Mouse (Mus musculus) C2C12 (cell line): ENCODE data around the gene Eid2b. TPM values are rescaled to one million over a fixed set of nuclear protein-coding genes. Genes with fewer than 3 reads are reported as not detected.

Experiments
- H3K27me3 ChIP-seq: one replicate; pipeline ENCODE4 v1.6.1; 2011; ENCODE audit not compliant: control insufficient read depth, insufficient read depth, insufficient read length
- H3K36me3 ChIP-seq: one replicate; pipeline ENCODE4 v1.6.1; 2011; ENCODE audit not compliant: control insufficient read depth, insufficient read depth
- H3K4me3 ChIP-seq: one replicate; pipeline ENCODE4 v1.5.1; 2011; ENCODE audit warnings: mild to moderate bottlenecking, control low read depth; ENCODE audit not compliant: poor library complexity, insufficient read depth, severe bottlenecking
- H3K79me2 ChIP-seq: one replicate; pipeline ENCODE4 v1.6.1; 2011; ENCODE audit not compliant: control insufficient read depth, insufficient read depth
- H3K79me3 ChIP-seq: one replicate; pipeline ENCODE4 v1.6.1; 2011; ENCODE audit warnings: low read depth, control low read depth
- H3ac ChIP-seq: one replicate; pipeline ENCODE3; 2011; ENCODE audit warnings: low read depth; ENCODE audit not compliant: control insufficient read depth, insufficient read length
- CEBPB ChIP-seq: IDR thresholded peaks from one replicate; pipeline ENCODE4 v1.6.1; 2011; ENCODE audit warnings: low read depth, mild to moderate bottlenecking, control low read depth, moderate library complexity
- CTCF ChIP-seq: IDR thresholded peaks from one replicate; pipeline ENCODE4 v1.5.1; 2011; ENCODE audit not compliant: control insufficient read depth, insufficient read depth, insufficient read length
- FOSL1 ChIP-seq: IDR thresholded peaks from one replicate; pipeline ENCODE4 v1.8.0; 2011; ENCODE audit warnings: mild to moderate bottlenecking, low read length; ENCODE audit not compliant: poor library complexity, insufficient read depth, severe bottlenecking
- MAX ChIP-seq: IDR thresholded peaks from one replicate; pipeline ENCODE4 v1.6.1; 2011; ENCODE audit warnings: mild to moderate bottlenecking, control low read depth
- MYOD1 ChIP-seq: IDR thresholded peaks from one replicate; pipeline ENCODE4 v1.6.1; 2011; ENCODE audit warnings: low read depth; ENCODE audit not compliant: control insufficient read depth, insufficient read length
- MYOG ChIP-seq: IDR thresholded peaks from one replicate; pipeline ENCODE4 v1.6.1; 2011; ENCODE audit not compliant: control insufficient read depth, insufficient read length; ENCODE audit errors: extremely low read depth
- USF1 ChIP-seq: IDR thresholded peaks from one replicate; pipeline ENCODE4 v1.6.1; 2011; ENCODE audit warnings: low read depth, mild to moderate bottlenecking, control low read depth, moderate library complexity
- polyA plus RNA-seq: library from polyadenylated mRNA; unstranded; fragments of >200 nt; fragmentation: generic; extraction: Trizol; gene quantifications from one replicate; pipeline ENCODE4 v1.2.1, GENCODE M21; 2012; ENCODE audit warnings: missing spikeins

Eid2b gene
- polyA plus RNA-seq, 1 experiment: 4.3 TPM

DNA sequence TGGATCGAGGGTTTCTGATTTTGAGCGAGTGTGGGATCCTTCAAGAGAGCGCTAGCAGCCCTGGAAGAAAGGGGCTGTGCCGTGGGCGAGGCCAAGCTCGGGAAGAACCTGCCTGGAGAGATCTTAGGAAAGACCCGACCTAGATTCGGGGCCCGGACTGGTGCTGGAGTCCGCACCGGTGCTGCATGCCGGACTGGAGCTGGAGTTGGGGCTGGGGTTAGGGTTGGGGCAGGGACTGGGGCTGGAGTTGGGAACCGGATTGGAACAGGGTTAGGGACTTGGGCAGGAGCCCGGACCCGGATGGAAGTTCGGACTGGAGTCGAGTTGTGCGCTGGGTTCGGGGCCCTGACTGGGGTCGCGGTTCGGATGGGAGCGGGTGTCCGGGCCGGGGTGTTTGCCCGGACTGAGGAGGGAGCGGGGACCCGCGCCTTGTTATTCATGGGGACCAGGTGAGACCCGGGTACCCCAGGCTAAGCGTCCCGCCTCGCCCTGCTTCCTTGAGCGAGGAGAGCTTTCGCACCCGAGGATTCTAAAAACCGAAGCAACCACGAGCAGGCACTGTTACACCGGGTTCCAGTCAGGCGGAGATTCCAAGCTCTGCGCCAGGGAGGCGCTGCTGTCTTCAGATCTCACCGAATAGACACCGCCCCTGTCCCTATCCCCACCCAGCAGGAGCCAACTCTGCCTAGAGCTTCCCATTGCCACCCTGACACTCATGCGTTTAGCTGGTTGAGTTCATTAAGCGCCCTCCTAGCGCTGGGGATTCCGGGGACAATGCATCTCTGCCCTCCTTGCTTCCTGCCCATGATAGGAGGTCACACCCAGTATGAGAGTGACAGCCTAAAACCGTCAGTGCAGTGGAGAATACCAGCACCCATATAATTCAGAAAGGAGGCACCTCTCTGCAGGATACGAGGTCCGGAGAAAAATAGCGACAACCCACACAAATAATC is 13.4 kb downstream of the Eid2b start, which contains the start of gene Selenov:
Gene Selenov, minus strand, starts transcription at position 549 of the 953 bp plus-strand sequence.
- Histone ChIP-seq H3K27me3 (peaks cover 77% of the 10 kb centered on the region), H3ac (no peak within 1 kb of the TSS), H3K4me3 (no peak within 1 kb of the TSS), H3K79me3 (no peaks in the 10 kb centered on the region), H3K79me2 (no peaks in the 10 kb centered on the region), H3K36me3 (no peaks in the 10 kb centered on the region)
- no peak for TF ChIP-seq USF1
- TF ChIP-seq MYOG: no peak
- no peak for TF ChIP-seq FOSL1
- no peak for TF ChIP-seq CEBPB
- TF ChIP-seq CTCF: no peak
- TF ChIP-seq MYOD1: no peak
- no peak for TF ChIP-seq MAX

DNA sequence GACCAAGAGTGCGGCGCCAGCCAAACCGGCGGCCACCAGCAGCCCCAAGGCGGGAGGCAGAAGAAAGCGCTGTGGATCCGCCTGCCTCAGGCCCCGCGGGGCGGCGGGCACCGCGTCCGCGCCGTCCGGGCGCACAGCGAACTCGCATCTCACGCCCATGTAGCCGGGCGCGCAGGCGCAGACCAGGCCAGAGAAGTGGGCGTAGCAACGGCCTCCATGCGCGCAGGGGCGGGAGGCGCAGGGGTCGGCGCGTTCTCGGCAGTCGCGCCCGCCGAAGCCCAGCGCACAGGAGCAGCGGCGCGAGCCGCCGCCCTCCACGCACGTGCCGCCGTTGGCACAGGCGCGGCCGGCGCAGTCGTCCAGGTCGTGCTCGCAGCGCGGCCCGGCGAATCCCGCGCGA is 16.9 kb downstream of the Eid2b start:
- peaks cover 74% of the 10 kb centered on the region for H3K27me3 ChIP-seq
- no peak overlapping the region for H3K4me3 ChIP-seq
- TF ChIP-seq CTCF (no peak), MYOD1 (no peak), USF1 (no peak), MYOG (no peak), FOSL1 (no peak), MAX (no peak), CEBPB (no peak)
- H3ac ChIP-seq: no peak overlapping the region
- H3K36me3 ChIP-seq: no peaks in the 10 kb centered on the region
- no peaks in the 10 kb centered on the region for H3K79me3 ChIP-seq
- H3K79me2 ChIP-seq: no peaks in the 10 kb centered on the region

DNA sequence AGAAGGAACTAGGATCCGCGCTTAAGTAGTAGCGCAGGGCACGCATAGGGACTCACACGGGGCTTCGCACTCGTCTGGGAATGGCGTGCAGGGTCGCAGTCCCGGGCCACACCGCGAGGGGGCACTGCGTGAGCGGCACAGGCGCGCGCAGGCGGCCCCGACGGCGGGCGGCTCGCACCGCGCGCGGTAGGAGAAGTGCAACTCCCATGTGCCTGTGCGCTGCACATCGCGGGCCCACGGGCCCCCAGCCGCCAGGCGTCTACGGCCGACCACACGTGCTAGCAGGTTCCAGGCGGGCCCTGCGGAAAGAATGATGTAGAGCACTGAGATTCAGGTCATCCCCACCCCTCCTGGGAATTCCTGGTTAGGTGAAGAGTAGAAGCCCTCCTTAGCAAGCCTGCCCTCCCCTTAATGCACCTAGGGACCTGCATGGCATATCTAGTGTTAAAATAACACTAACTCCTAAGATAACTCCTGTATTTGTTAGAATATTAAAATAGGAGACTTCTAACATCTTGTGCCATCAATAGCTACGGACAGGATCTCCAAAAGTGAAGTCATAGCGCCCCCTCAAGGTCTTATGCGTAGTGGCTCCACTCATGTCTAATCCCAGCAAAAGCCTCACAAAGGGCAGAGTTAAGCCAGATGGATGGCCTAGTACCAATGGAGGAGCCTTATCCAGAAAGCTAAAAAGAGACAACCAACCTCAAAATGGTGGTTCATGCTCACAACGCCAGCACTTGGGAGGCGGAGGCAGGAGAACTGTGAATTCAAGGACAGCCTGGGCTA is 21.5 kb downstream of the Eid2b start:
- Histone ChIP-seq H3K4me3 (no peak overlapping the region), H3K27me3 (peaks cover 53% of the 10 kb centered on the region), H3K36me3 (no peaks in the 10 kb centered on the region), H3K79me2 (no peaks in the 10 kb centered on the region), H3K79me3 (no peaks in the 10 kb centered on the region), H3ac (no peak overlapping the region)
- no peak for TF ChIP-seq CTCF

DNA sequence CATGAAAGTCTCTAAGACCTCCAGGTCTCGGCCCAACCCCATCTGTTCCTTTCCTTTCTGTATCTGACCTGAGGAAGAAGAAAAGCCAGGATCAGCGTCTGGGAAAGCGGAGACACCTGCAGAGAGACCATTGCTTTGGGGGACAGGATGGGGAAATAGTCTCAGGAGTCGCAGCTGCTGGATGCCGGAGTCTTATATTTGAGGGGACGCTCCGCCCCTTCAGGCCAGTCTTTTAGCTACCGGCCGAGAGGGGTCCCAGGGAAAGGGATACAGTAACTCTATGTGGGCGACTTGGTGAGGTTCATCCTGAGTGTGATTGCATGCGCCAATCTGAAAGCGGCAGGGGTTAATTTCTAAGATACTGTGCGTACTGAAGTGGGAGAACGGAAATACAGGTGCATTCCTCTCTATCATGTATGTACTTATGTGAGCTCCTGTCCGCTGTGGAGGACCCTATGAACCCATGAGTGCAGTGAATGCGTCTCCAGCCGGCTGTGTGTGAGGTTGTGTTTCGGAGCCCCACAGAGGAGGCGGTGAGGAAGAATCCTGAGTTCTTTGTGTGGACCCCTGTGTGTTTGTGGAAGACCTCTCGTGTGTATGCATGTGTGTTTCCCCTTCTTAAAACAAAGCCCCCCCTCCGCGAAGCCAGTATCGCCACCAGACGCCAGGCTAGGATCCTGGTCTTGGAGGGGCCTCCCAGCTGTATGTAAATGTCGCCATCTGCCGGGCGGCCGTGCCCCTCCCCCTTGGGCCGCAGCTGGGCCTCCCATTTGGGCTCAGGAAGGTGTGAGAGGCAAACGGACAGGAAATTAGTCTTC is 24.3 kb downstream of the Eid2b start, which contains the start of gene Dll3:
Gene Dll3, minus strand, starts transcription at position 623 of the 818 bp plus-strand sequence.
- no peak within 1 kb of the TSS for H3K4me3 ChIP-seq
- TF ChIP-seq FOSL1 (no peak), CTCF (peak; percentile 53)
- peaks cover 31% of the 10 kb centered on the region for H3K27me3 ChIP-seq
- peaks cover 17% of the 10 kb centered on the region for H3K36me3 ChIP-seq
- no peaks in the 10 kb centered on the region for H3K79me3 ChIP-seq
- H3K79me2 ChIP-seq: no peaks in the 10 kb centered on the region
- no peak within 1 kb of the TSS for H3ac ChIP-seq

DNA sequence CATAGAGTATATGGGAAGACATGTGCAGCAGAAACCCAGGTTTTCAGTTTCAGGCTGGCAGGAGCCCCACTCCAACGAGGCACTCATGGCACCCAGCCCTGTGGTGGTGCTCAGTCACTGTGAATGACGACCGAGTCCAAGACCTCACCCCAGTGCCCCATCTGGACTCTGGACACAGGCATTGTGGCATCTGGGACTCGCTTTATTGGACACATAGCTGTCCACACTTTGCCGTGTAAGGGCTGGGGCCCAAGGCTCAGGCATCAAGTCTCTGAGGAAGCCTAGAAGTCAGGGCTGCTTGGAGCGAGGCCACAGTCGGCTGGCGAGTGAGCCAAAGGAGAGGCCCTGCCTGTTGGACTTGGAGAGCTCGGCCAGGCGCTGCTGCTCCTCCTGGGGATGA is 28.1 kb downstream of the Eid2b start:
- Histone ChIP-seq H3K79me2 (peaks cover 9% of the 10 kb centered on the region), H3K36me3 (peaks cover 37% of the 10 kb centered on the region), H3K4me3 (no peak overlapping the region), H3K79me3 (peaks cover 3% of the 10 kb centered on the region), H3K27me3 (peaks cover 11% of the 10 kb centered on the region), H3ac (no peak overlapping the region)
- no peak for TF ChIP-seq USF1
- TF ChIP-seq MAX: no peak
- no peak for TF ChIP-seq CTCF
- TF ChIP-seq CEBPB: no peak
- no peak for TF ChIP-seq MYOD1
- TF ChIP-seq FOSL1: no peak
- TF ChIP-seq MYOG: no peak
